Mouse (Mus musculus) embryo, embryonic 9.5 days (tissue): ENCODE measurements around the gene Ccl3.

Experiments used
- DNase-seq: peaks from one replicate; pipeline ENCODE4 v3.0.0-alpha.2; 2017; ENCODE audit errors: extremely low spot score

The Ccl3 gene

DNA sequence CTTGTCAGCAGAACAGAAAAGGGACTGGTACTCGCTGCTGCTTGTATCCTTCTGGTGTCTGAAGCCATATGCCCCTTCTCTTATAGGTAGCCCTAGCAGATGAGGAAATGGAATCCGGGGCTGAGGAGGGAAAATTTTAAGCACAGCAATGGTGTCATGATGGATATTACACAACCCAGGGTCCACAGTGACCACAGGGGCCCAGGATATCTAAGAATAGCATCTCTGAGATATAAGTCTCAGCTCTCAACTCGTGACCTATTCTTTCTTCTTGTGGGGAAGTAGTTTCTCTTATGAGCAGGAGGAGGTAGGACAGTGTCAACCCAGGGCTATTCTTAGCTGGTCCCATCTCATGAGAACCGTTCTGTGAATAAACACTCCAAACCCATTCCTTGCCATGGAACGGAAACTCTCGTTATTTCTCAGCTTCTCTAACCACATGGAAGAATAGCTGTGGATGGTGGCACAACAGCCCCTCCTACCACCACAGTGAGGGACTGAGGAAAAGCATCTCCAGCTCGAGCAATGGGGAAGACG, at the start of gene Ccl3:
Gene Ccl3 (minus strand): TSS at position 51 of the 537 bp plus-strand sequence.
- DNase-seq, result no peak

- DNase-seq, result no peak
Measured at GRCm38 (mm10) chr11:83692008-83692407, 42.9 kb upstream of the Ccl3 start.

- DNase-seq, result no peak
Measured at GRCm38 (mm10) chr11:83689918-83690317, 40.8 kb upstream of the Ccl3 start.

- DNase-seq, result no peak
Measured at GRCm38 (mm10) chr11:83675665-83676064, 26.5 kb upstream of the Ccl3 start.

DNA sequence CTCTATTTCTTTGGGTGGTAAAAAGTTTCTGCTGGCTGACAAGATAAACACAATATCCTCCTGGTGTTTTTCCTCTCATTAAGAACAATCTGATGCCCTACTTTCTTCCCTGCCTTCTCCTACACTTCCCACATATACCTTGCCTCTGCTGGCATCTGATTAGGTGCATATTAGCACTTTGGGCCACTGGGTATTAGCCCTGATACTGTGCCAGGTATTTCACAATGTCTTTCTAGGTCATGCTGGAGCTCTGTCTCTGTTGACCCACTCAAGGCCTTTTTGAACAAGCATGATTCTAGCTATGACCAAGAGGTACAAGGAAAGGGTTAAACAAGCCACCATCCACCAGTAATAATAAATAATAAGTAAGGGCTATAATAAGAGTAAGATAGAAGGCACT, 22.6 kb upstream of the Ccl3 start:
- no peak for DNase-seq

DNA sequence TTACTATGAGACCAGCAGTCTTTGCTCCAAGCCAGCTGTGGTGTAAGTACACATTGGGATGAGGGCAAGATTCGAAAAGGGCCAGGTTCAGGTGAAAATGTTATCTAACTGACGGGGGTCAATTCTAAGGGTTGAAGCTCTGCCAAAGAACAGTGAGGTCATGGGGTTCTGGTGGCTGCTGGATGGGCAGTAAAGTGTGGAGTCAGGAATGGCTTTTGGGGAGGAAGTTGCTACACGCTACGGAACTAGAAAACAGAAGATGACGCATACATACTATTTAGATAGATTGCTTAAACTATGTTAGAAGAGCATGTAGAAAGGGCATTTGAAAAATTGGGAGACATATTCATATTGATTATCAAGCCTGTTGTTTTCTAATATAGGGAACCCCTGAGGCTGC, 14.4 kb upstream of the Ccl3 start:
- no peak for DNase-seq

DNA sequence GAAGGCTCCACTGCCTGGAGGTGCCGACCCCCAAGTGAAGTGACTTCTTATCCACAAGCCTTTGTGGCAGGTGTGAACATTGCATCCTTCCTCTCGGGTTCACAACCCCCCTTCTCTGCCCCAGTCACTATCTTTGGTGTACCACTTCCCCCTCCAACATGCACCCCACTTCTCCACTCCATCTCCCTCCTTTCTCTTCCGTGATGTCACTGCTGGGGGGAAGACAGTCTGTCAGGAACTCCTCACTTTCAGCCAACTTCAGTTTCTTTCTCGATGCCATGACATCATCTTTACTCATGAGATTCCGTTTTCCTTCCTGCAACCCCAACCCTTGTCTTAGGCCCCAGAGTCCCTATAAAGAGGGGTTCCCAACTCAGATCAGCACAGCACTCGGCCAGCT, 13.0 kb upstream of the Ccl3 start, which contains the start of gene Ccl4:
Gene Ccl4 (plus strand): TSS at position 381 of the 400 bp plus-strand sequence.
- DNase-seq, result no peak

GRCm38 (mm10) chr11:83658797-83659196, 9.6 kb upstream of the Ccl3 start:
- no peak for DNase-seq

DNA sequence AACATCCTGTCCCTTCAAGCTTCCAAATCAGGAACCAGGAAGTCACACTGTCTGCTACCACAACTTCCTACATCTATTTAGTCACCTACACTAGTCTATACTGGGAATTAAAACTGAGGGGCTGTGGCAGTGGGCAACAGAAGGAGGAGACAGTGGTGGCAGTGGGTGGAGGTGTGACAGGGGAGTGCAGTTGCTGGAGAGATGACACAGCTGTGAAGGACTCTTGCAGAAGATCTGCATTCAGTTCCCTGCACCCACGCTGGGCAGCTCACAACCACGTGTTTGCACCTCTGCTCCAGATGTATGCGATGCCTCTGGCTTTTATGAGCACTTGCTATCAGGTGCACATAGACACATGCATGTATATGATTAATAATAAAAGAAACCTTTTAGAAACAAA, 8.4 kb upstream of the Ccl3 start:
- no peak for DNase-seq

DNA sequence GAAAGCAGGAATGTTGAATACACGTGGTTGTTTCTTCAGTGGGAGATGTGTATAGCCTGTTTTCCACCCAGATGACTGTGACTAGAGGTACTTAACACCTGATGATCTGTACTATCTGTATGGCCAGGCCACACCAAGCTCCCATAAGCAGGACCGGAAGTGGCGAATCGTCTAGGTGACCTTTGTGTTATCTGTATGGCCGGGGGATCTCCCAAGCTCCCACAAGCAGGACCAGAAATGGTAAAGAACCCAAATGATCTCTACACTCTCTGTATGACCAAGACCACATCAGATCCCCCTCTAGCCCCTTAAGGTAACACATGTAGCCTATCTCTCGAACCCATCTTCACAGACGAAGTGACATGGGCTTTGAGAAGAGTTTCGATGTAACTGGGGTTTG, 5.5 kb upstream of the Ccl3 start:
- no peak for DNase-seq

DNA sequence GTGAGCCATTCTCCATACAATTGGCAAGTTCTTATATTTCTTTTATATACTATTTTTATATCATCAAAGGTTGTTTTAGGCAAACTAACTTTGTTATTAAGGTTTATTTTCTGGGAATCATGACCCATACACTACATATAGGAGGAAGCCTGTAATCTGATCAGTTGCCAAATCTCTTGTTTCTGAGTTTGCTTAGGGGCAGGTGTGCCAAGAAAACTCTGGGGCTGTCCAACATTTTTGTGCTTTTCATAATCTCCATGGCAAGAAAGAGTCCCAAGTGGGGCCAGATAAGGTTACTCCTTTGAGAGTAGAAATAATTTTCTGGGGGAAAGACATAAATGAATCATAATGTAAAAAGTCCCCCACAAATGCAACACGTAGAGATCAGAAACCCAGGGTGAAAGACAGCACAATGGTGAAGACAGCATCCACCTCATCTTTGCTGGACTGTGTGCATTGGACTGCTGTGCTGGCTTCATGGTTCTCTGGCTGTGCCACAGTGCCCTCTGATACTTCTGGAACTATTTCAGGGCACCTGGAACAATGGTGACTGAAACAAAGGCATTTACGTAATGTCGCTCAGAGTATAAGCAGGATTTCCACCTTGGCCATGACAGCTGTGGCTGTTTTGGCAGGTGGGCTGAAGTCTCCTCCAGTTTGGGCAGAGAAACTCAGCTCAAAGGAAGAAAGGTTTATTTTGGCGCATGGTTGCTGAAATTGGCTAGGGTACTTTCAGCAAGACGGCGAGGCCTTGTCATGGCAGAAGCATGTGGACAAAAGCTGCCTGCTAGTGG, 2.6 kb downstream of the Ccl3 start:
- DNase-seq, result no peak

- no peak for DNase-seq
Measured at GRCm38 (mm10) chr11:83645521-83645920, 3.6 kb downstream of the Ccl3 start, which contains the start of gene Rpl9-ps1. Rpl9-ps1 (minus strand) TSS chr11:83645621.

GRCm38 (mm10) chr11:83641216-83641615, 7.9 kb downstream of the Ccl3 start:
- DNase-seq, result no peak

DNA sequence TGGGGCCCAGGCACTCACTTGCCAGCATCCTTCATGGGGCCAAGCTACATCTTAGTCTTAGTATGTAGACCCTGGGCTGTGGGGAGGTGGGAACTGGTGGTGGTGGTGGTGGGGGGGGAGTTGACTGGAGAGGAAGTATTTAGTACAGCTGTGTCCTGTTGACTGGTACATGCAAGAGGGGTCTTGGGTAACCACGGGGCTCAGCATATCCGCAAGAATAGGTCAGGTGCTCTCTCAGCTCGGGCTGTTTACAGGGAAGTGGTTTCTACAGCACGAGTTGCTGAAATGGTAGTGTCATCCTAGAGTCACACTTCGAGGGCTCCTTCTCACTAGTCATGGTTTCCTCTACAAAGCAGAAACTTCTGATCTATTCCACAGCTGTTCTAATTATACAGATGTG, 9.0 kb downstream of the Ccl3 start:
- no peak for DNase-seq

DNA sequence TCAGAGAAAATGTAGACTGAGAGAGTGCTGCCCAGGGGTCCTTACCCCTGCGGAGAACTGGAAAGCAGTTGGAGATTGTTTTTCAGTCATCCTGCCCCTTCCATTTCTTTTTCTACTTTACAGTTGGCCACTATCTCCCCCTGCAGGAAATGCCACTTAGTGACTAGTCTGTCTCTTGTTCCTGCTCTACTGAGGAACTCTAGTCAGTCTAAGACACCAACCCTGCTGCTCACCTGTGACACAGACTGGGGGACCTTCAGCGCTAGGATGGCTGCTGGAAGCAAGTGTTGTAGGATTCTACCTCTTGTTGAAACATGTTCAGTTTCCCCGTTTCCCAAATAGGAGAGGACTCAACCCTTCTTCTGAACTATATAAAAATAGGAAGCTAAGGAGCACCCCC, 9.6 kb downstream of the Ccl3 start:
- DNase-seq, result no peak

GRCm38 (mm10) chr11:83638934-83639333, 10.2 kb downstream of the Ccl3 start:
- DNase-seq, result no peak

DNA sequence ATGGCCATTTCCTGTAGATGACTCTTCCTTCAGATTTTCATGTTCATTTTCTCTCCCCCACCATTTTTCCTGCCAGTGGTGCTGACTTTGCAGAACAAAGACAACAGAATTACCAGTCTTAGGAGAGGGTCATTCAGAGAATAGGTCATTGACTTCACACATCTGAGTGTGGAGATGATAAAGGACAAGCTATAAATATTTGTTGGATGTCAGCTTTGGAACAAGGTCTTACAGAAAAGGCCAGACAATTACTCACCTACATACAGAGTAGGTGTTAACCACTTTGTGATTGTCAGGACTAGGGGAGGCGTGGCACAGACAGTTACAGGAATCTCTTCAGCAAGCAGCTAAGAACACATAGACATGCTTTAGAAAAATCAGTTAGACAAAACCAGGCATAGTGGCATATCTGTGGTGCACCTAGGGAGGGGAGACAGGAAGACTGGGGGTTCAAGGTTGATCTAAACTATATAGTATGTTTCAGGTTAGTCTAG, 12.4 kb downstream of the Ccl3 start:
- DNase-seq, result no peak

- no peak for DNase-seq
Measured at GRCm38 (mm10) chr11:83634898-83635297, 14.3 kb downstream of the Ccl3 start.

- no peak for DNase-seq
Measured at GRCm38 (mm10) chr11:83634425-83634824, 14.7 kb downstream of the Ccl3 start.

GRCm38 (mm10) chr11:83632744-83633143, 16.4 kb downstream of the Ccl3 start:
- no peak for DNase-seq

DNA sequence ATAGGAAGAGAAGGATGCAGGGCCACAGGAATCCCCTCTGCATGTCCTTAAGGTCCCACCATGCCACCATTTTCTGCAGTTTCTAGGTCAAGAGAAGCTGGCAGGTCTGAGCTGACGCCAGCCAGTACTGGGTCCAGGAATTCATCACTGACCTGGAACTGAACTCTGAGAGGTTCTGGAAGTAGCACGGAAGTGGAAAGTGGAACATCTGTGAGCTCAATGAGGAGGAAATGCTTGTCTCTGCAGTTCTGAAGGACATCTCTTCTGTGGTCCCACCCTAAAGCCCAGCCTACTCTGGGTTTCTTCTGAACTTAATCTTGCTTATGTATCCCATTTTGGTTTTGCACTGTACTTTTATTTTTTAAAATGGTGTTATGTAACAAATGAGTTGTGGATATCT, 18.1 kb downstream of the Ccl3 start:
- DNase-seq, result no peak

- DNase-seq, result no peak
Measured at GRCm38 (mm10) chr11:83630630-83631029, 18.5 kb downstream of the Ccl3 start.

DNA sequence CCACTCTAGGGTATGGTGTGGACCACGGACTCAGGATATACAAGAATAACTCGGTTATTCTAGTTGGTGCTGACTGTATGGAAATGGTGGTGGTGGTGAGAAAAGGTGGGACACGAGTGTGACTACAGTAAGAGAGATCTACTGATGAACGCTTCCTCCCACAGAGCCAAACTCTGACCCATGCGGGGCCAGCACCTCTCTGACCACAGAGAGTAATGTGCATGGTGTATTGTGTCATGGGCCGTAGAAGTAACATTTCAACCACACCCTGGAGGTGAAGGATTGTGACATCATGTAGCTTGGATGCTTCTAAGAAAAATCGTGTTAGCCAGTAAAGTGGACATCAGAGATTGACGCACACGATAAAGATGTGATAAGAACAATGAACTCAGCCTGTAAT, 20.3 kb downstream of the Ccl3 start:
- DNase-seq, result no peak
